Mouse (Mus musculus) Patski (cell line): ENCODE results near the gene Dpf3. TPM values are rescaled to one million over a fixed set of nuclear protein-coding genes. Genes with fewer than 3 reads are reported as not detected.

Experiments
- ATAC-seq: fragments of 100-300 bp; one replicate; pipeline ENCODE4 v1.8.0; 2021
- CTCF ChIA-PET: fragments of 350-600 bp; sonication (Branson Sonifier 250); formaldehyde crosslinking; loops from one replicate; lab custom pipeline; 2022; ENCODE audit warnings: inconsistent platforms; lab: Charles Lee
- POLR2A ChIA-PET: fragments of 350-600 bp; sonication (Branson Sonifier 250); formaldehyde crosslinking; loops from one replicate; lab custom pipeline; 2022; ENCODE audit warnings: antibody characterized with exemption, inconsistent platforms; lab: Charles Lee
- DNase-seq: peaks from one replicate; pipeline ENCODE4 v3.0.0-alpha.2; 2011; ENCODE audit warnings: low read depth, low spot score
- H3K27me3 ChIP-seq: fragments of 371-371 bp; one replicate; pipeline ENCODE4 v1.5.1; 2021
- CTCF ChIP-seq: fragments of 100-300 bp; IDR thresholded peaks from one replicate; pipeline ENCODE4 v1.5.1; 2021
- in situ Hi-C: fragments of 300-500 bp; cut with MboI; formaldehyde crosslinking; loops from 3 replicates; pipeline ENCODE4 v1.11.1; 2018; ENCODE audit warnings: low pct_unique_long_range_greater_than_20kb, mixed read lengths
- polyA plus RNA-seq: library from polyadenylated mRNA; unstranded; gene quantifications from one replicate; pipeline ENCODE4 v1.2.3, GENCODE M21; 2021

The Dpf3 gene
- polyA plus RNA-seq, 1 experiment from 2014 or later, result 0.15 TPM

DNA sequence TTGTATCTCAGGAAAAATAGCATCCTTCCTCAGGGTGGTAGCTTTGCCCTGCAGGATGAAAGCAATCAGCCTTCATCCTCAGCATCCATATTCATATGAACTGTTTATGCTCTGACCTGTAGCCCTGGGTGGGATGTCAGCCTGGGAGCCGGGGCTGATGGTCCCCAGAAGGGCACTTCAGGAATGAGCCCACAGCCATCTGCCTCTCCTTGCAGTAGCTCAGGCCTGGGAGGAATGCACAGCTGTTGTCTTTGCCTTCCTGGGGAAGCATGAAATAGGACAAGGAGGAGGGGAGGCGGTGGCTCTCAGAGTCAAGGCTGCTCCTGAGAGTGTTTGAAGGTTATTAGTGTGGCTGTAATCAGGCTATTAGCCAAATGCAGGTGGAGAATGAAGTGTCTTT is 308.7 kb downstream of the Dpf3 start:
- CTCF ChIA-PET, result no interaction called here
- ATAC-seq (no peak), DNase-seq (no peak)
- POLR2A ChIA-PET, result no interaction called here
- TF ChIP-seq CTCF, result no peak
- peaks cover 33% of the 10 kb centered on the region for H3K27me3 ChIP-seq
- in situ Hi-C loops, result no loop called here

DNA sequence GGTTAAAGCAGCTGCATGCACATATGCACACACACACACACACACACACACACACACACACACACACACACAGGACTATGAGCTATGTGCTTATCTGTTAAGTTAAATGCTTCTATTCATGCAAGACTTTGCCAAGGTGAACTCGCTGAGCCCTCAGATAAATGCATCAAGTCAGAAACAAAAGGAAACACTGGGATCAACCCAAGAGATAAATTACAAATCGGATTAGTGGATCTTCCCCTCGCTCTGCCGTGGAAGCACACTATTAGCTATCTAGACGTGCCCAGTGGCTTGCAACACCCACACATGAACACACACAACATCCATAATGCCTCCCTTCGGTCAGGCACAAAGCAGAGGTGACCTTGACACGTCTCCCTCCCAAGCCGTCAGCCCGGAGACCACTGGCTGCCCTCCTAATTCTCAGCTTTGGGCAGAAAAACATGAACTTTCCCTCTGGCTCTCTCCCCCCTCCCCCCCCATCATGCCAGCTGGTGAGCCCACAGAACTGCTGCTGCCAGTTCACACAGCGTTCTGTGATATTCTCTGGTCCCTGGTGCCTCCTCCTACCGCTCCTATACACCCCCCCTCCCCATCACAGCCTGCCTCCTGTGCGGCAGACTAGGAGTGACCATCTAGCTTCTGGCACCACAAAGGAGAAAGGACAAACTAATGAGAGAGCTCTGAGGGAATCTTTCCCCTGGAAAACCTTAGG is 317.9 kb downstream of the Dpf3 start:
- ATAC-seq, result no peak
- CTCF ChIA-PET, result no interaction called here
- peaks cover 20% of the 10 kb centered on the region for H3K27me3 ChIP-seq
- TF ChIP-seq CTCF, result no peak
- in situ Hi-C loops, result no loop called here
- DNase-seq, result no peak
- POLR2A ChIA-PET, result interaction anchor here (0.7 kb wide), 1 partner anchor 604 kb away, joined by 3 read pairs; no protein-coding TSS in a partner anchor

DNA sequence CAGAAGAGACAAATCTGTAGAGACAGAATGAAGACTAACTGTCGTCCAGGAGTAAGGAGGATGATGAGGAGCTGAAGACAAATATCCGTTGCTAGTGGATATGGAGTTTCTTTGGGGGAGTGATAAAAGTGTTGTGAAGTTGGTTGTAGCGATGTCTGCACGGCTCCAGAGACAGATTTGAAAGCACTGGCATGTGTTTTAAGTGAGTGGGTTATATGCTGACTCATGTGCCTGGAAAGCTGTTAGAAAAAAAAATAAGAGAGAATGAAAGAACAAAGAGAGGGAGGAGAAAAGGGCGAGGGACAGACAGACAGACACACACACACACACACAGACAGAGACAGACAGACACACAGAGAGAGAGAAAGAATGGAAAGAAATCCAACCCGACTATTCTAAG is 319.2 kb downstream of the Dpf3 start:
- DNase-seq (no peak), ATAC-seq (no peak)
- H3K27me3 ChIP-seq, result peaks cover 20% of the 10 kb centered on the region
- no peak for TF ChIP-seq CTCF
- POLR2A ChIA-PET, result no interaction called here
- in situ Hi-C loops, result no loop called here
- CTCF ChIA-PET, result no interaction called here

DNA sequence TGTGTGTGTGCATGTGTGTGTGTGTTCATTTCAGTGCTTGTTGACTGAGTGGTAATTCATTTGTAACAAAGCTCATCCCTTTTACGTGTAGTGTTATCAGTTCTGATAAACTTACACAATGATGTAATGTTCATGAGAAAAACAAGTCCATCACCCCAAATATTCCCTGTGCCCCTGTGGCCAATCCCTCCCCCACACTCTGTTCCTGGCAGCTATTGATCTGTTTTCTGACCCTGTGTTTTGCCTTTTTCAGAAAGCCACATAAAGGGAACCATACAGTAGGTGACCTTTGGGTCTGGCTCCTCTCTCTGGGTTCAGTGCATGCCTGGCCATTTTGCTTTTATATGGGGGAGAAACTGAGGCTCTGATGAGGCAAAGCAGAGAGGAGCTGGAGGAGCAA is 322.5 kb downstream of the Dpf3 start:
- CTCF ChIA-PET, result no interaction called here
- DNase-seq (no peak), ATAC-seq (no peak)
- H3K27me3 ChIP-seq, result peaks cover 16% of the 10 kb centered on the region
- POLR2A ChIA-PET, result no interaction called here
- in situ Hi-C loops, result no loop called here
- no peak for TF ChIP-seq CTCF

Other genes starting within 250 kb of the Dpf3 start
- 15.0 TPM for gene Dcaf4, start 32.8 kb upstream of the Dpf3 start, polyA plus RNA-seq
- gene Zfyve1, start 109.5 kb upstream of the Dpf3 start, polyA plus RNA-seq, result 47.2 TPM
- gene Rbm25, start 143.5 kb upstream of the Dpf3 start, polyA plus RNA-seq, result 78.0 TPM
- gene Psen1, start 200.4 kb upstream of the Dpf3 start, polyA plus RNA-seq, result 59.9 TPM